Mouse (Mus musculus) gastrocnemius, postnatal 36 days (tissue): ENCODE data around the gene Rab31. TPM values are rescaled to one million over a fixed set of nuclear protein-coding genes. Genes with fewer than 3 reads are reported as not detected.

ENCODE experiments used
- DNase-seq, 2 experiments: peaks; one replicate each; pipeline ENCODE4 v3.0.0; 2022
- intact Hi-C: fragments of 180-260 bp; cut with DNase I; formaldehyde crosslinking; loops from one replicate; pipeline ENCODE4 v1.15.1; 2025
- total RNA-seq, 2 experiments: library from RNA; stranded (reverse); gene quantifications; 2 replicates each; pipeline ENCODE4 v1.2.3; 2021

Rab31 gene
- total RNA-seq, 2 experiments from 2014 or later: 4.7 to 5.5 TPM

- DNase-seq: no peak
- intact Hi-C loops: loop anchor here (5.0 kb wide), 1 partner anchor 59 kb away; the partner anchor contains the start of gene Rab31
These were observed 59.6 kb downstream of the Rab31 start for GRCm38 (mm10) chr17:65712861-65713535.

DNA sequence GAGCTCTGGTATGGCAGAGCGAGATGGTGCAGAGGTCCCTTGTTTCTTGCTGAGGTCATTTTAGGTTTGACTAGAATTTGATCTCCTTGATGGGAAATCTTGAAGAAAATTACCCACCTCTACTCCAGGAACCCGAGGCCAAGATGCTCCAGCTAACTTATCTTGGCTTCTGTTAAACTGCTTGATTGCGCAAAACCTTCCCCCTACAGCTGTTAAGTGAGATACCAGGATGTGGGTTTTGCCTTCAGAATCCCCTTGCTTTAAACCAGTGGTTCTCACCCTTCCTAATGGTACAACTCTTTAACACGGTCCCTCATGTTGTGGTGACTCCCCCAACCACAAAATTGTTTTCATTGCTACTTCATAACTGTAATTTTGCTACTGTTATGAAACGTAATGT lies 60.8 kb downstream of the Rab31 start:
- intact Hi-C loops: loop anchor here (5.0 kb wide), 1 partner anchor 61 kb away; the partner anchor contains the start of gene Rab31

GRCm38 (mm10) chr17:65710576-65710975 lies 62.0 kb downstream of the Rab31 start:
- intact Hi-C loops: loop anchor here (5.0 kb wide), 1 partner anchor 62 kb away; the partner anchor contains the start of gene Rab31
- DNase-seq: no peak

More for the DNA sequence above, 60.8 kb downstream of the Rab31 start:
- DNase-seq: no peak

- intact Hi-C loops: loop anchor here (10.0 kb wide), 1 partner anchor 129 kb away; no protein-coding TSS in a partner anchor
- peak; percentile 36 to 69 for DNase-seq
These were observed 66.3 kb downstream of the Rab31 start for GRCm38 (mm10) chr17:65706220-65706619.

- no peak for DNase-seq
- intact Hi-C loops: loop anchor here (10.0 kb wide), 1 partner anchor 131 kb away; no protein-coding TSS in a partner anchor
These were observed 68.8 kb downstream of the Rab31 start for GRCm38 (mm10) chr17:65703527-65704391.

DNA sequence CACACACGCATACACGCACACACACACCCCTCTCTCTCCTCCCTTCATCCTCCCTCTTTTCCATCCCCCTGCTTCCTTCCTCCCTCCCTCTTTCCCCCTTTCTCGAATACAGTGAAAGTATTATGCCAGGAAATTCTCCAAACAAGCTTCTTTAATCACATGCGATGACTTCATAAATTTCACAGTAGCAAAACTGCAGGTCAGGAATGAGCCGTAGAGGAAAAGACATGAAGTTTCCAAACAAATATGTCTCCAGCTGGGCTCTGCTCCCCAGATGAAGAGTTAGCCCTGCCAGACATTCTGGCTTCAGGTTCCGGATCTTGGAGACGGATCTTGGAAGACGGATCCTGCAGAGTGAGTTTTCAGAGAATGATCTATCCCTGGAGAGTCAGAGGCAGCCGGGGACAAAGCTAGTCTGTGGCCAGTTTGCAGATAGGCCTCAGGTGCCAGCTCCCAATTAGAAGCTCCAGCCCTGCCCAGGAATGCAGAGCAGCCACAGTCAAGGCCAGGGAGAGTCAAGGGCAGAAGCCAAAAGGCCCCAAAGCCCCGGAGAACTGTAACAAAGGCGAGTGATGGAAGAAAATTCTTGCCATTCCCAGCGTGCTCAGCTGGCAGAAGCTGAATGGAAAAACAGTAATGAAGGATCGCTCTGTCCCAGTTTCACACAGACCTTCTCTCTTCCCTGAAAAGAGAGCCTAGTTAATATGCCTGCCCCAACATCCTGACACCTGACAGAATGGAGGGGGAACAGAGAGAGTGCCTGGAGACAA lies 70.6 kb downstream of the Rab31 start:
- DNase-seq: peak; percentile 70 to 73
- intact Hi-C loops: loop anchor here (10.0 kb wide), 1 partner anchor 133 kb away; no protein-coding TSS in a partner anchor

- intact Hi-C loops: loop anchor here (10.0 kb wide), 1 partner anchor 133 kb away; no protein-coding TSS in a partner anchor
- DNase-seq: no peak
These were observed 71.2 kb downstream of the Rab31 start for GRCm38 (mm10) chr17:65701356-65701755.

GRCm38 (mm10) chr17:65700060-65700459 lies 72.5 kb downstream of the Rab31 start:
- DNase-seq: no peak
- intact Hi-C loops: loop anchor here (10.0 kb wide), 1 partner anchor 135 kb away; no protein-coding TSS in a partner anchor

DNA sequence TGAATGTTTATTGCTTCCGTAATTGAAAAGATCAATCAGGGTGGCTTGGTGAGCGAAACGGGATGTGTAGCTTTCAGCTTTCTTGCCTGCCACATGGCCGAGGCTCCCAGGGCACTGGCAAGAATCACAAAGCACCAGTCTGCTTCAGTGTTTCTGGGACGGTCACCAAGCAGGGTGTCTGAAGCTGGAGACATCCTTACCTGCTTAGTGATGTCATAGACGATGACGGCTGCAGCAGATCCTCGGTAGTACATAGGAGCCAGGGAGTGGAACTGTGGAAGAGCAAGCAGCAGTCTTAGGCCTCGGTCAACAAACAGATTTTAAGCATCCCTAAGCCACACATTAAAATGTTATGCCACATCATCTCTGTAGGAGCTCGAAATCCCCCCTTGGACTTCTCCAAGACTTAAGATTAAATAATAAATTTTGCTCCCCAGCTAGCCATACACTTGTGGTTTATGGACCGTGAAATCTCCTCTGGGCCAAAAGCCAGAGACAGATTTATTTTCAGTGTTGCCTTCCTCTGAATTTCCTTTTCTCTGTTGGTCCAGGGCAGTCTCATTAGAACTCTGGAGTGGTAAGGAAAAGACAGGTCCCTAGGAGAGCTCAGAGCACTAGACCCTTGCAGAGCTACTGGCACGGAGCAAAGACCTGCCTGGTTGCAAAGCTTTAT lies 74.6 kb downstream of the Rab31 start:
- intact Hi-C loops: no loop called here
- no peak for DNase-seq

- DNase-seq: no peak
- intact Hi-C loops: no loop called here
These were observed 75.6 kb downstream of the Rab31 start for GRCm38 (mm10) chr17:65696939-65697338.

GRCm38 (mm10) chr17:65692276-65692675 lies 80.3 kb downstream of the Rab31 start:
- no peak for DNase-seq
- intact Hi-C loops: no loop called here

DNA sequence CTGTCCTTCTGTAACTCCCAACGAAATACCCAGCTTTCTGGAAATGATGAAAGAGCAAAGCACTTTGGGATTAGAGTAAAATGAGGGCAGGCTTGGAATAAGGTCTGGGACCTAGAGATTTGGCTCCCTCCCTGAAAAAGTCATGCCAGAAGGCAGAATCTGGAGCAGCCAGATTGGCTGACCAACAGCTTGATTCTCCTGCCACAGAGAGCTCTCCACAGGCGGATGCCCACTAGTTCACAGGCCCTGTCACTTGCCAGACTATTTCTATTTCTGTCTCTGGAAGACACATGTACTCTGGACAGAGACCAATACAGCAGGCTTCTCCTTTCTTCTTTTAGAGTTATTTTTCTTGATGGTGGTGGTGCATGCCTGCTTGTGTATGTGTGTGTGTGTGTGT lies 88.8 kb downstream of the Rab31 start:
- DNase-seq: peak in 1 of 2 experiments; percentile 37
- intact Hi-C loops: no loop called here

DNA sequence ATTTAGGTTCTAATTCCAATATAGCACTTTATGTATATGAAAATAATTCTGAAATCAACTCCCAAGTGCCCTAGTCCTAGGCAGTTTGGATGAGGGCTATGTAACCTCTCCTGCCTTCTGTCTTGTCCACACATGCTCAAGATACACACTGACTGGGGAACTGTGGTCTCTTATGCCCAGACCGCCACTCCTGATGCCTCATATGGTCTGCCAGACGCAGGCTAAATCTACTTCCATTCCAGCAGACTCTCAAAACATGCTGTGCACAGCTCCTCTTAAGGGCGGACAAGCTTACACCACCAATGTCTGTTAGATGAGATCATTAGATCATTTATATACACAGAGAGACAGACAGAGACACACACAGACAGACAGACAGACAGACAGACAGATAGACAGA lies 89.2 kb downstream of the Rab31 start:
- intact Hi-C loops: no loop called here
- no peak for DNase-seq

DNA sequence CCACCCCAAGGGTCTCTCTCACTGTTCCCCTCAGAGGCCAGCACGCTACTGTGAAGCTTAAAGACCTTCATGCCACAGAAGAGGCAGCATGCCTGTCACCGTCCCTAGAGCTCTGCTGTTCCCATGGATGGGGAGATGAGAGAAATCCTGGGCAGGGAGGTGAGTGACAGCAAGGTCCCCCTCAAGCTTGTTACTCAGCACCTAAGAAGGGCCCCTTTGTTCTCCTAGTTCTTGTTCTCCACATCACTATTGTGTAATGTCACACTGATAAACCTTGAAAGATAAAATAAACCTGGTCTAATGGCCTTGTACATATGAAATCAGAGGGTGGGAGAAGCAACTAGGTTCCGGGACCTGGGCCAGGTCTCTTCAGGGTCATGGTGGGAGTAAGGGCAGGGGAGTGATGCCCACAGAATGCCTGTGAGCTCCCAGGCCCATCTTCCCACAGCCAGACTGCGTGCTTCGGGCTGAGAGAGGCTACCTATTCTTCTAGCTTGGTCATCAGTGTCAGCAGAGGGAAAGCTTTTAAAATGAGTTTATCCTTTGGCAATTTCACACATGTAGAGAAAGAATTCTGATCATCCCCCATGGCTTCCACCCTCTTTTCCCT lies 90.4 kb downstream of the Rab31 start:
- intact Hi-C loops: no loop called here
- no peak for DNase-seq

- intact Hi-C loops: no loop called here
- DNase-seq: no peak
These were observed 91.0 kb downstream of the Rab31 start for GRCm38 (mm10) chr17:65681516-65681915.

GRCm38 (mm10) chr17:65680801-65681412 lies 91.6 kb downstream of the Rab31 start:
- intact Hi-C loops: no loop called here
- DNase-seq: no peak

DNA sequence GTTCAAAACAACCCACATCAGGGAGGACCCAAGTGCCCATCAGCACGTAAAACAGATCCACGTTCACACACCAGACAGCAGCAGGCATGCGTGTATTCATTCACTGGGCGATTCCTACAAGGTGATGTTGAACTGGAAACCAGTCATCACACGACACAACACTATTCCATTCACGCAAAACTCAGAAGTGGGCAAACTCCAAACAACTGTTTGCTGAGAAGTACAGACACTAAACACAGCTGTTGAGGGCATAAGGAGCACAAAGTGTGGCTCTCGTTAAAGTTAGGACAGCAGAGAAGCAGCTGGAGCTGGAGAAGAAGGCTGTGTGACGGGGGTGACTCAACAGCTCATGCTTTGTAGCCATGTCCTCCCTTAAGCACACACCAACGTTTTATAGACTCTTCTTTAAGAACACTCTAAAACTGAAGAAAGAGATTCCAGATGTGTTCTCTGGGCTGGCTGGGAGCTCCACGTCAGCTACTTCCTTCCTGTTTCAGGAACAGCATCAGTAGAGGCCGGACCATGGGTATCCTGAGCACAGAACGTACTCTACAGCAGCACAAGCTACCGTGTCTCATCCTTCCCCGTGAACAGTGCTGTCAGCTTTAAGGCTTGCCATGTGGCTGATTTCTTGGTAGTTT lies 92.6 kb downstream of the Rab31 start:
- intact Hi-C loops: no loop called here

DNA sequence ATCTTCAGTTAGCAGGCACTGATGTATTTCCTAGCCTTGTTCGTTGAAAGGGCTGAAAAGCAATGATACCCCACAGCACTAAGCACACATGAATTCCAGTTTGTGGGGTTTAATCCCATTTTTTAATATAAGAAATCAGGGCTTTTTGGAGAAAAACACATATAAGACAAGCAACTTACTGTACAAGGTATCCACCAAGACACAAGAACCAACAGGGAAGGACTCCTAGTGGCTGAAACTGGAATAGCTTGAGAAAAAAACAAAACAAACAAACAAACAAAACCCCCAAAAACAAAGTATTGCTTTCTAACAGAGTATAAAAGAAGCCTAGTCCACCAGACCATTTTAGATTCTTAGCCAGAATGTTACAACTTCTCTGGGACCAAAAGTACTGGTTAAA lies 94.8 kb downstream of the Rab31 start:
- no peak for DNase-seq
- intact Hi-C loops: no loop called here

More for the DNA sequence above, 92.6 kb downstream of the Rab31 start:
- DNase-seq: no peak
